Mouse (Mus musculus) layer of hippocampus, adult 18-20 months (tissue): ENCODE measurements around the gene Cfap97d2. TPM values are rescaled to one million over a fixed set of nuclear protein-coding genes. Genes with fewer than 3 reads are reported as not detected.

Experiments
- DNase-seq, 2 experiments: peaks; one replicate each; pipeline ENCODE4 v3.0.0; 2022; ENCODE audit warnings: low spot score in 2 of 2
- total RNA-seq, 2 experiments: library from RNA; stranded (reverse); gene quantifications; 2 replicates each; pipeline ENCODE4 v1.2.3; 2021

Cfap97d2 gene
- total RNA-seq, 2 experiments from 2014 or later = 1.9 to 3.4 TPM

- DNase-seq = no peak
Measured at GRCm38 (mm10) chr8:13687101-13687717, 18.5 kb upstream of the Cfap97d2 start.

- no peak for DNase-seq
Measured at GRCm38 (mm10) chr8:13687941-13688340, 17.7 kb upstream of the Cfap97d2 start.

DNA sequence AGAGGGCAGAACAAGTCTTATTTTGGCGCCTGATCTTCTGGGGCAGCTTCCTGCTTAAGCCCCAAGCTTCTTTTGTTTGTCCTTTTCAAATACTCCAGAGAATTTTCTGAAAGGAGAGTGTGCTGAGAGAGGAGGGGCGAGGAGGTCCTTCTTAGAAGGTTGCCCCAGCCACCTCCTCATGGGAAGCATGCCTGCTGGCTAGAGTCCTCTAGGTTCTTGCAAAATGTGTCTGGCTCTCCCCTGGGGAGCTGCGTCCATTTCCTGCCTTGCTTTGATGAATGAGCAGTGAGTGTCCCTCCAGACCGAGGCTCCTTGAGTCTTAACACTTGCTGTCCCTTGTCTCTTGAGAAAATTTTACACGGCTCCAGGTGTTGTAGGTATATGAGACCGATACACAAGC is 17.2 kb upstream of the Cfap97d2 start:
- no peak for DNase-seq

GRCm38 (mm10) chr8:13689331-13689730 is 16.4 kb upstream of the Cfap97d2 start:
- DNase-seq = no peak

DNA sequence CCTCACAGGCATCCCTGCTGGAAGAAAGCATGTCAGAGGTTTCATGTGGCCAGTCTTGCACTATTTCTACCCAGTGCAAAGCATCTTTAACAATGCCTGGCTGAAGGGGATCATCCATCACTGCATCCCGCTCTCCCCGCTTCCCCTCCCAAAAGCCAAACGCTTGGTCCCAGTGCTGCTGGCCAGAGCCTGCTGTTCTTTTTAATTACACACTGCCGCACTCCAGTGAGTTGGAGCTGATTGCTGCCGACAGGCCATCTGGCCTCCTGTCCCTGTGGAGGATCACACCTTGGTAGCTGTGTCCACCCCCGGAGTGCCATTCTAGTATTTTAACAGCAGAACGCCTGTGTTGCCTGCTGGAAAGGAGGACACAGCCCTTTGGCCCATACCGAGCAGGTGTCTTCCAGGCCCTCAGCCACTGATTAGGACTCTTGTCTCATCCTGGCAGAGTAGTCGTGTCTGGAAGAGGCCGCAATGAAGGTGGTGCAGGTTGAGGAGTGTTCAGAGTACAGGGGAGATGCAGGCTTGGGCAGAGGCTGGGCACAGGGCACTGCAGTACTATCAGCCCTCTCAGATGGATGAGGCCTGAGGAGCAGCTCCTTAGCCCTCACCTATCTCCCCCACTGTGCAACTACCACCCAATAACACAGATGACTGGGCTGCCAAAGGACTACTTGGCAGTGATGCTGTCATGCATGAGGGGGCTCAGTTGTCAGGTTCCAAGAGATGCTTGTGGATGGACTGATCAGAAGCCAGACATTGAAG is 13.2 kb upstream of the Cfap97d2 start:
- no peak for DNase-seq

DNA sequence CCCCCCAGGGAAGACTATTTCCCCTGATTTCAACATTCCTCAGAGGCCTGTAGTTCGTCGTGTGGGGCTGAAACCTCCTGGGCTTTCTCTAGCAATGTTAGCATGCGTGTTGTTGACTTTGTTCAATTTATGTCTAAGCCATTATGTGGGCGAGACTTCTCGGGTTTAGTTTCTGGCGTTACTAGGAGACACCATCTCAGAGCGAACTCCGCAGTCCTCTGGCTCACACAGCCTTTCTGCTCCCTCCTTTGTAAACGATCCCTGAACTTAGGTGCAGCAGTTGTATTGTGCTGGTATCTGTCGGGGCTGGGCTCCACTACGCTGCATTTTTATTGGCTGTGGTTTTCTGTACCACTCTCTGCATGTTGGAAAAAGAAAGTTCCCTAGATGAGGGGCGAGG is 11.0 kb upstream of the Cfap97d2 start:
- DNase-seq = no peak

- no peak for DNase-seq
Measured at GRCm38 (mm10) chr8:13695203-13695867, 10.4 kb upstream of the Cfap97d2 start.

- no peak for DNase-seq
Measured at GRCm38 (mm10) chr8:13696157-13696556, 9.5 kb upstream of the Cfap97d2 start.

DNA sequence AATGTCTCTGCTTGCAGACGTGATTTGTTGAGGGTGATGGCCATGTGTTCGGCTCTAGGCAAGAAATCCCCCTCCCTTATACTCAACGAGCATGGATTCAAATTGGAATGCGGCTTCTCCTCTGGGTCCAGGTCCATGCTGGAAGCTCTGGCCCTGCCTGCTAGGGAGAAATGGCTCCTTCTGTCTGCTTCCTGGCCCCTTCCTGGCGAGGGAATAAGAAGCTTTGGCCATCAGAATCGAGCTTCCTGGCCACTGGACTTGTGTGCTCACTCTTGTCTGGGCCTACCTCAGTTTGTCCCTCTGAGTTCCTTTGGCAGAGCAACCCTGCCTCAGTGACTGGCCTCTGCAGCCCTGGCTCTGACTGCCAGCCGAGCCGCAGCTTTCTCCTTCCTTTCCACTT is 8.5 kb upstream of the Cfap97d2 start:
- no peak for DNase-seq

GRCm38 (mm10) chr8:13697681-13698080 is 8.0 kb upstream of the Cfap97d2 start:
- DNase-seq = no peak

GRCm38 (mm10) chr8:13698281-13698680 is 7.4 kb upstream of the Cfap97d2 start:
- DNase-seq = no peak

DNA sequence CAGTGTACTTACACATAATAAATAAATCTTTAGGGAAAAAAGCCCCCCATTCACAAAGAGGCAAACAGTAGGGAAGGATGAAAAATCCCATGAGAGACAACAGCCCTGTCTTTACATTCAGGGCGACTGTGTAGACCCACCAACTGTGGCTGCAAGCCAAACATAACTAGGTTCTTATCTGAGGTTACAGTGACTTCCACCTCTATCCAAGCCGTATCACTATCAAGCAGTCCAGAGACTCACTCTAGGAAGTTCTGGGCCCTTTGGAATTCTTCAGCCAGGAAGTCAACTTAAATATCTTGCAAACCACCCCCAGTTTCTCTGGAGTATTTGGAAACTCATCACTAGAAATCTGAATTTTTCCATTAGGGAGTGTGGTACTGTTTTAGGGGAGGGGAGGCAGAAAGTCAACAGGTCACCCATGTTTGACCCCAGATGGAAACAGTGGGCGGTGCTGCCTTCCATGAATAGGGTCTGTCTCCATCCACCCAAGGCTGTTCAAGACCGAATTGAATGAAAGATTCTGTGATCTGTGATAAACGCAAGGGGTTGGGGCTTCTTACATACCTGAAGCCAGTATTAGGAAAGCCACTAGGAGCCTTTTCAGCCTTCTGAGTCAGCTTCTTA is 6.3 kb upstream of the Cfap97d2 start:
- no peak for DNase-seq

DNA sequence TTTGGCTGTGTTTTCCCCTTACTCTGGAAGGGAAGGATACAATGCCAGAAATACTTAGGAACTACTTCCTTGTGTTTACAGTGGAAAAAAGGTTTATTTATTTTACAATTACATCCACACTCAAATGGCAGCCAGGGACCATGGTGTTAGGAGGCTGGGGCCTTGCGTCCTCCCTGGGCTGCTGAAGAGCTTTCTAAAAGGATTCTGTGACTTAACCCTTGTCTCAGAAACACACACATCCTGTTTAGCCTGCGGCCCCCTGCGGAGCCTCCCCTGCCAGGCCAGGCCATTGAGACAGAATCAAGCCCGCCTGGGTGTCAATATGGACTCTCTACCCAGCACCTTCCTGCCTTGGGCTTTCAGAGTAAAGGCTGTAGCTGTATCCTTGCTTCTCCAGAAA is 2.9 kb upstream of the Cfap97d2 start:
- DNase-seq = no peak

DNA sequence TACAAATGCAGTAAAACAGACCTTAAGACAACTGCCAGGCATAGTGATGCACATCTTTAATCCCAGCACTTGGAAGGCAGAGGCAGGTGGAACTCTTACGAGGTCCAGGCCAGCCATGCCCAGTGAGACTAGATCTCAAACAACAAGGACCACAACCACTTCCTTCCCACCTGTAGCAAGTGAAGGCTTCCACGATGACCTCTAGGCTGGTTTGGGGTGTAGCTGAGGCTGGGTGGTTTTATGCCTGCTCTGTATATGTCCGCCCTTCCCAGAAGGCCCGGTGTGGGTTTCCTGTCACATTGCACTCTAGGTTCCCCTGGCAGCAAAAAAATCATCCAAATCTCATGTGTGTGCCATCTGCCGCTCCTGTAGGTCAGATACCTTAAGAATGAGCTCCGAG is 1.9 kb upstream of the Cfap97d2 start:
- DNase-seq = no peak

DNA sequence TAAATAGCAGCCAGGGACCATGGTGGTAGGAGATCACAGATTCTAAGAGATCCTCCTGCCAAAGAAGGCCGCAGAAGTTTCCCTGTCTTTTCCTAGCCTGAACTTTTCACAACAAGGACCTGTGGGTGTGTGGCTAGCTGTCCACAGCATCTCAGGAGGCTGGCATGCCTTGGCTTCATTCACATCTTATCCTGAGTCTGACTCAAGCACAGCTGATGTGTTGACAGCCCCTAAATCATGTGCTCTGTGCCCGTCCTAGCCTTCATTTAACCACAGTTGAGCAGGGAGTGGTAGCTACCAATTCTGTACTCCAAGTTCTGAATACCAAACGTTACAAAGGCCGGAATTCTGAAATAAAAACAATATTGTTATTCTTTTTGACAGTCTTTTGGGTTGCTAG is 1.4 kb upstream of the Cfap97d2 start:
- DNase-seq = no peak

DNA sequence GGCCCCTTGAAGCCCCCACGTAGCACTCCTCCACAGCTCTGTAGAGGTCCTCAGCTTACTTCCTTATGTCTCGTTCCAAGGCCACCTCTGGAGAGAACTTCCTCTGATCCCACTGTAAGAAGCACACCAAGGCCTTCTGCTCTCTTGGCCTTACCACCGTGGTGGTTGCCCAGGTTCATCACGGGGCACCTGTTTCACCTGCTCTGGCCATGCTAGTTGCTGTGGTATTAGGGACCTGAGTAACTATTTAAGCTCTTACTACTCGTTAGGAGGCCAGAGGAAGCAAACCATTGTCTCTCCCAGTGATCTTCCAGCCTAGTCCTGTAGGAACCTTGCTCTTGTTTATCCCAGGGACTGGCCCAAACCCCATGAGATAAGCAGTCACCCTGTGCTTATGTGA is 1.2 kb downstream of the Cfap97d2 start:
- no peak for DNase-seq

- DNase-seq = no peak
Measured at GRCm38 (mm10) chr8:13708514-13708913, 2.8 kb downstream of the Cfap97d2 start.

DNA sequence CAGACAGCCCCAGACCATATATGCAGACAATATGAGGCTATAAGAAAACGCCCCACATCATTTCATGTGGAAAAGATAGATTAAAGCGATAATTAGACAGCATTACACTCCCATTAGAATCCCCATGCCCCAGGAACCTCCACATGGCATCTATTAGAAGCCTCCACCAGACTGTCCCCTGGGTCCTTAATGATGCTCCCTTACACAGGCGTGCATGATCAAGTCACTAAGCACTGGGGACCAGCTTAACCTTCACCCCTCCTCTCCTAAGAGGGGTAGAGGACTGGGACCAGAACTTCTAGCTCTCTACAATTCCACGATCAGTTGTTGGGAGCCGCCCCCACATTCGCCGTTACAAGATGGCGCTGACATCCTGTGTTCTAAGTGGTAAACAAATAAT is 13.3 kb downstream of the Cfap97d2 start:
- no peak for DNase-seq

DNA sequence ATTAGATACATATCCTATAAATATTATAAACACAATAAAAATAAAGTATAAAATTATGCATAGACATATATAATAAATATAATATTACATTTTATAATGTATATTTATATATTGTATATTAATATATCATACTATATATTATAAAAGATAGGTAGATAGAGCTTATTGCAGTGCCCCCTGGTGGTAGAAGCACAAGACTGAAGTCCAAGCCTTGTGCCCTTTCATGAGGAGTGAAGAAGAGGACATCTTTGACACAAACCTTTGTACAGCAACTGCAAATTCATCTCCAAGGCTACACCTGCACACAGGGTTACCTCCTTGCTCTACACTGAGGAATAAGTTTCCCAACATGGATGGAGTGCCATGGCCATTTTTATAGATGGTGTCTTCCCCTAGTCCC is 20.0 kb downstream of the Cfap97d2 start:
- peak in 1 of 2 experiments; percentile 50 for DNase-seq

DNA sequence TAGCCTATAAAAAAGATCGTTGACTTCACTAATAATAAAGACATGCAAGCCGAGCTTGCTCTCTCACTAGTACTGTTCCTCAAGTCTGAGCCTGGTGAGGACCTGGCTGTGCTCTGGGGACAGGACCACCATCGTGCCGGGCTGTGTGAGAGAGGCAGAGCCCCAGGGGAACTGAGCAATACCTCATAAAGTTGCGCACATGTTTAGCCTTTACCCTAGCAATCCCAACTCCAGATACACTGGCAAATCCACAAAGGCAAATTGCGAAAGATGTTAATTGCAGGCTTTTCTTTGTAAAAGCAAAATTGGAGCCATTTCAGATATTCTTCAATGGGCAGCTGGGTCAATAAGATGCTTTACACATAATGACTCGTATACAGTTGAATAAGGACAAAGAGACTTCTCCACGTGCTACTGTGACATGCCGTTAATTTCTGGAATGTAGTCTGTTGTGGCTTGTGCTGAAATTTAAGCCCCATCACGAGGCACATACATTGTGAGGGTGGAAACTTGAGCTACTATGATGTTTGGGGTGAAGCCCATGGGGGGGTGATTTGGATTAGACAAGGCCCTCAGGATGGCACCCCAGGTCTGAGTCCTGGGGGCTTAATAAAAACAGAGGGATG is 21.9 kb downstream of the Cfap97d2 start:
- no peak for DNase-seq

- DNase-seq = peak in 1 of 2 experiments; percentile 13
Measured at GRCm38 (mm10) chr8:13740323-13740770, 34.7 kb downstream of the Cfap97d2 start.
